Mouse (Mus musculus): ENCODE results near the gene Ccdc130.

Ccdc130 gene

GRCm38 (mm10) chr8:84237542-84238229 lies 32.5 kb downstream of the Ccdc130 start:
- no peak for DNase-seq (ENCODE audit: low spot score in 2 of 2)

- peak; percentile 99 for DNase-seq (ENCODE audit: low spot score in 2 of 2)
These were observed 33.1 kb downstream of the Ccdc130 start, which contains the start of gene Zswim4 for GRCm38 (mm10) chr8:84236998-84237473. Gene Zswim4, minus strand, starts transcription at chr8:84237055.

- no peak for DNase-seq (ENCODE audit: low spot score in 2 of 2)
These were observed 33.7 kb downstream of the Ccdc130 start for GRCm38 (mm10) chr8:84236410-84236997.

GRCm38 (mm10) chr8:84235746-84236409 lies 34.3 kb downstream of the Ccdc130 start:
- DNase-seq (ENCODE audit: low spot score in 2 of 2), result no peak

DNA sequence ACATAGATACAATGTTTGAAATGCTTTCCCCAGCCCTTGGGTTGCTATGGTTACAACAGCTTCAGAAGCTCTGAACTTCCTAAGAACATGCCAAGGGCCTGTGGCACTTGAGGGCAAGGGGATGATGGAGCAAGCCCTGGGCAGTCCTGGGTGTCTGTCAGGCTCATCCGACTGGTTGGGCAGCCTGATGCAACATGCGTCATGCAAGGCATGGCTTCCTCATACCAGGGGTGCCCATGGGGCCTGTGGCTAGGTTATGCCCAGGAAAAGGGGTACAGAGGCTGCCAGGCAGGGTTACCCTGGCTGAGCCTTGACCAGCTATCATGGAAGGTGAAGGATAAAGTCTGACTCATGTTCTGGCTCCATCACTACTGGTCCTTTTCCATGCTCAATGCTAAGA lies 37.1 kb downstream of the Ccdc130 start:
- no peak for DNase-seq (ENCODE audit: low spot score in 2 of 2)

DNA sequence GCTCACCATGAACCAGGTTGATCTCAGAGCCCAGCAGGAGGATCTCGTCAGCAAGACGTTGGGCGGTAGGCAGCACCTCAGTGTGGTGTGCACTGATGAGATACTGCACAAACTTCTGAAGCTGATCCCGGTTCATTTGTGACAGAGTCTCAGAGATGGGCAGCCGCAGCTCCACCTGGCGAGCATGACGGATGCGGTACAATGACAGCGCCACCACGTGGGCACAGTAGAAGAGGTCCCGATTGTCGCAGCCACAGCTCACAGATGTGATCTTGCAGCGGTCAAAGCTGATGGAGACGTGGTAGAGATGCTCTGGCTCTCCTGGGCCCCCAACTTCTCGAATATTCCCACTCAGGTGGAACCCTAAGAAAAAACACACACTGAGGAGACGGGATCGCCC lies 39.4 kb downstream of the Ccdc130 start:
- no peak for DNase-seq (ENCODE audit: low spot score in 2 of 2)

DNA sequence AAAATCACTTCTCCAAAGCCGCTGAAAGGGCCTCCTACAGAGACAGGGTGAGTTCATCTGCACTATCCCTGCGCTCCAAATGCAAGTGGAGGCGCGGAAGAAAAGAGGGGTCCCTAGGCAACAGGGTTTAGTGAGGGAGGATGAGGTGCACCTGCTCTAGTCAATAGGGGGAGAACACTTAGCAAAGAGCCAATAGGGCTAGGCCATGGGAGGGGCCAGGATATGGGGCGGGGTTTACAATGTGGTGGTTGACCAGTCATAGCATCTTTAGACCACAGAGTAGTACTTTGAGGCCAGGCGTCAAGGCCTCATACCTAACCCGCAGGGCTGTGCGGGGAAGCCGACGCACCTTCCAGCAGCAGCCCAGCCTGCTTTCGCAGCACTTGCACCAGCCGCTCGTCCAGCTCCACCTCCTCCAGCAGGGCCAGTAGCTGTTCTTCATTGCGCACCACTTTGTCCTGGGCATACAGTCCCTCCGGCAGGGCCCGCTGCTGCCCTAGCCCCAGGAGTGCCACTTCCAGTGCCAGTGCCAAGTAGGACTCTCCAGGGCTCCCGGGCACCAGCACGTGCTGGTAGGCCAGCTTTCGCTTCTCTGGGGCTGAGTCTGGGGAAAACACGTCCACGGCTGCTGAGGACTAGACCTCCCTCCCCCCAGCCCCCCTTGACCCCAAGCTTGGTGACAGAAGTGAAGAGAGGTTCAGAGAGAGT lies 46.7 kb downstream of the Ccdc130 start:
- DNase-seq (ENCODE audit: low spot score in 2 of 2), result no peak

- DNase-seq (ENCODE audit: low spot score in 2 of 2), result no peak
These were observed 47.5 kb downstream of the Ccdc130 start for GRCm38 (mm10) chr8:84222566-84223165.

- DNase-seq (ENCODE audit: low spot score in 2 of 2), result no peak
These were observed 50.1 kb downstream of the Ccdc130 start for GRCm38 (mm10) chr8:84220105-84220504.

DNA sequence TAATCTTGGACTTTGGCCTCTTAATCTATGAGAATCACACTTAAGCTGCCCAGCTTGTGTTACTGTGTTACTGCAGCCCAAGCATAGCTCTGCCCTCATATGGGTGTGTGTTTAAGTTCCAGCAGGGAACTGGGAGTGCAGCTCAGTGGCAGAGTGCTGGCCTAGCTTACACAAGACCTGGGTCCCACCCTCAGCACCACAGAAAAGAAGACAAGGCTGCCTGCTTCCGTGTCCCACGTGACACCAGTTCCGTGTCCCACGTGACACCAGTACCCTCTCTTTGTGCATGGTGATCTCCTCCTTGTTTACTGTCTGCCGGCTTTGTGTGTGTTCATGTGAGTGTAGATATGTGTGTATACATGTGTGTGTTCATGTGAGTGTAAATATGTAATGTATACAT lies 52.0 kb downstream of the Ccdc130 start:
- no peak for DNase-seq (ENCODE audit: low spot score in 2 of 2)

GRCm38 (mm10) chr8:84217206-84217605 lies 53.0 kb downstream of the Ccdc130 start:
- DNase-seq (ENCODE audit: low spot score in 2 of 2), result no peak

DNA sequence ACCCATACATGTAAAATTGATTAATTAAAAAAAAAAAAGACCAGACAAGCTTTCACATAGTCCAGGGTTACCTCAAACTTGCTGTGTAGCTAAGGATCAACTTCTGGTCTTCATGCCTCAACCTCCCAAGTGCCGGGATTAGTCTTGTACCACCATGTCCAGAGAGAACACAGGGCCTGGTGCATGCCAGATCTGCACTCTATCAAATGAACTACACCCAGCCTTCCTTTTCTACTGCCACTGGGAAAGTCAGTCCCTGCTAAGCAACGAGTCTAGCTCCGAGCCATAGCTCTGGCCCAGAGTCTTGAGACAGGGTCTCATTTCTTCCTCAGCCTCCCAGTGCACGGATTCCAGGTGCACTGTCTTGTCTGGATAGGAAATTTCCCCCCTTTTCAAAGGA lies 56.9 kb downstream of the Ccdc130 start:
- DNase-seq (ENCODE audit: low spot score in 2 of 2), result no peak

- DNase-seq (ENCODE audit: low spot score in 2 of 2), result no peak
These were observed 58.2 kb downstream of the Ccdc130 start for GRCm38 (mm10) chr8:84211881-84212563.

DNA sequence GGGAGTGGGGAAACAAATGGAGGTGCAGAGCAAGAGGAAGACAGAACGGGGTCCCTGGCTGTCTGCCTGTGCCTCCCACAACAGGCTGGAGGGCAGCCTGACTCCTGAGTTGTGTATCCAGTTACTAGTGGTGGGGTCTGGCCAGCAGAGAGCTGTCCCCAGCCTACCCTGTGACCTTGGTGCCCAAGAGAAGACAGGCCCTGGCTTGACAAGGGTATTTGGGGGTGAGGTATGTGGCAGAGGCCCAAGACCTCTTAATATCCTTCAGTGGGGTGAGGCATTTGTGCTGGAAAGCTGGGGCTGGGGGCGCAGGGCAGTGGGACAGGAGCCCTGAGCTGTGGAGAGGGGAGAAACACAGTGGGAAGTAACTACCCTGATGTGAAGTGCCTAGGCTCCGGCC lies 59.0 kb downstream of the Ccdc130 start:
- no peak for DNase-seq (ENCODE audit: low spot score in 2 of 2)

GRCm38 (mm10) chr8:84210167-84210791 lies 59.9 kb downstream of the Ccdc130 start:
- DNase-seq (ENCODE audit: low spot score in 2 of 2), result peak; percentile 80

DNA sequence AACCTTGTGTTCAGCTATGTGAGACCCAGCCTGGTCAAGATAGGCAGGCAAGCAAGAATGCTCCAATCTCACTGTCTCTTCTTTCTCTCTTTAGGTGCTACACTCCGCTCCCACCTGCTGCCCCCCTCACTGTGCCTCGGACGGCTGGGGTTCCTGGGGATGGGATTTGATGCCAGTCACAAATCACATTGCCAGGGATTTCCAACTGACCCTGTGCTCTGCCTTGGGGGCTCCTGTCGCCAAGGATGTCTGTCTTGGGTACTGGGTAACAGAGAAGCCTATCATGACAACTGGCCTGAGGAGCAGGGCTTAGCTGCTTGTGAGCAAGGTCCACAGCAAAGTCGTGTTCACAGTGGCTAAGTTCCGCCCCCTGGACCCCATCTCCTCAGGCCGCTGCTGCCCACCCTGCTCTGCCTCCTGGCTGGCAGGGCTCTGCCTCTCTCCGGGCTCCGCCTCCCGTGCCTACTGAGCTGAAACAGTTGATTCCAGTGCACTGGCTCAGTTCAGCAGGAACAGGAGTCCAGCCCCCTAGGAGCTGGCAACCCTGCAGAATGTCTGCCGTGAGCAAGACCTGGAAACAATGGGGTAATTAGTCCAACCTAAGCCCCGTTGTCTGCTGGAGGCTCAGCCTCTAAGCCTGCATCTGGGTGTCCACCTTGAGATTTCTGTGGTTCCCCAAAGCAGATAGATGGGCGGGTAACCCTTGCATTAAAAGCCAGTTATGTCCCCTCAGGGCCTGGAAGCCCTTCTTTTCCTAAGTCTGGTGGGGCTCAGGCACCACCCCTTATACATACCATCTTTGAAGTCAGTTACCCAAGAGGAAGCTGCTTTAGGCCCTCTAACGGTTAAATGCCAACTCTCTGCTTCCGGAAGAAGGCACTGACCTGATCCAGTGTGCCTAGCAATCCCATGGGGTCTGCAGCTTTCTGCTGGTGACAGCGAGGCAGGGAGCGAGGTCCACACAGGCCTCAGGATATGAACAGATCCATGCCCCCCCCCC lies 61.5 kb downstream of the Ccdc130 start:
- DNase-seq (ENCODE audit: low spot score in 2 of 2), result no peak

DNA sequence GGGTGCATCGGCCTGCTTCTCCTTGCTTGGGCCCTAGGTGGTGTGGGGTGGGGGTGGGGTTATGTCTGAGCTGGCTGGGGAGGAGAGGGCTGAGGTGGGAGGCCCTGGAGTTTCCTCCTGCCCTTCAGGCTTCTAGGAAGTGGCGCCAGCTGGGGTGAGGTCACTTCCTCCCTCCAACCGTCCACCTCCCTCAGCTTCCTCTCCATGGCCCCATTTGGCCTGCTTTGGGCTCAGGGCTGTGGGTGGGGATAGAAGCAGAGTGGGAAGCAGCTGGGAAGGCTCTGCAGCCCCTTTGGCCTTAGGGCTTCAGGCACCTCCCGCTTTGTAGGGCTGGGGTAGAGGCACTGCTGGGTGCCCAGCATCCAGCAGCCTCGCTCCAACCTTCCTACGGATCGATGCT lies 62.4 kb downstream of the Ccdc130 start:
- no peak for DNase-seq (ENCODE audit: low spot score in 2 of 2)
